Mouse (Mus musculus) WW6 (cell line): Measurements from ENCODE around the gene Spata31d1a.
"Not testable (repeated sequence)": the region's sequence is repeated elsewhere in the genome, so short reads cannot be mapped to it uniquely, and the experiment has no call there.

Source experiments
- DNase-seq: peaks from one replicate; pipeline ENCODE4 v3.0.0-alpha.2; 2013; ENCODE audit warnings: low read depth, low spot score

Spata31d1a gene

GRCm38 (mm10) chr13:59703514-59703913 lies 6.6 kb downstream of the Spata31d1a start:
- no peak for DNase-seq

GRCm38 (mm10) chr13:59700137-59700536 lies 10.0 kb downstream of the Spata31d1a start:
- not testable (repeated sequence) for DNase-seq

- no peak for DNase-seq
Measured at GRCm38 (mm10) chr13:59699131-59699530, 11.0 kb downstream of the Spata31d1a start.

GRCm38 (mm10) chr13:59695781-59696180 lies 14.3 kb downstream of the Spata31d1a start:
- DNase-seq, result no peak

DNA sequence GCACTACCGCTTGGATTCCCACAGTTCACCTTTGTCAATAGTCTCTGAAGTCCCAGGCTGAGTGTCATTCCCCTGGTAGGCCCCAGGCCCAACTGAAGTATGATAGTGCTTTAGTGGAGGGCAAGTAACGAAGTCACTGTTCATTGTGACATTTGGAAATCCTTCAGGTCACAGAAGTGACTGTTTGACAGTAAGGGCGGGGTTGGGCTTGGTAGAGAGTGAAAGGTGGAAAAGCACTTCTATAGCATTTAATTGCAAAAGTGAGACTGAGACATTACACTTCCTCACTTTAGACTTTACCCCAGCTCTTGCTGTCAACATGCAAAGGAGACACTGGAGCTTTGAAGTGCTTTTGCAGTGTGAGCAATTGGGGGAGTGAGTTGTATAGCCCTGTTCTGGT lies 16.1 kb downstream of the Spata31d1a start, which contains the start of gene 4921517D22Rik:
Gene 4921517D22Rik, minus strand, starts transcription at position 101 of the 400 bp plus-strand sequence.
- DNase-seq, result no peak

DNA sequence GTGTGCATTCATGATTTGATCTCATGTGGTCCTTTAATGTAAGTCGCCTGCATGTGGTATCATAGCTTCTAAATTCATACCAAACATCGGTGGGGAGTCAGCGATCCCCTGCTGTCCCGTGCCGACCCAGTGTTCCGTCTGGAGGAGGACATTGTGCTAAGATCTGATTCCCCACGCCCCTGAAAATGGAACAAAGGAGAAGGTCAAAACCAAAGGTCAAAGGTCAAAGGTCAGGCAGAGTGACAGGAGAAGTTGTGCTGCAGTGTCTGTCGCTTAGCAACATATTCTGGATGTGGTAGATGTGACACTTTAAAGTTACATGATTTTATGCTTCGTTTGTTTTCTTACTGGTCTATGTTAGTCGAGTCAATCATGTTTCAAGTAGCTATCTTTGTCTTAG lies 18.7 kb downstream of the Spata31d1a start:
- DNase-seq, result no peak

- DNase-seq, result no peak
Measured at GRCm38 (mm10) chr13:59690576-59690975, 19.6 kb downstream of the Spata31d1a start.

DNA sequence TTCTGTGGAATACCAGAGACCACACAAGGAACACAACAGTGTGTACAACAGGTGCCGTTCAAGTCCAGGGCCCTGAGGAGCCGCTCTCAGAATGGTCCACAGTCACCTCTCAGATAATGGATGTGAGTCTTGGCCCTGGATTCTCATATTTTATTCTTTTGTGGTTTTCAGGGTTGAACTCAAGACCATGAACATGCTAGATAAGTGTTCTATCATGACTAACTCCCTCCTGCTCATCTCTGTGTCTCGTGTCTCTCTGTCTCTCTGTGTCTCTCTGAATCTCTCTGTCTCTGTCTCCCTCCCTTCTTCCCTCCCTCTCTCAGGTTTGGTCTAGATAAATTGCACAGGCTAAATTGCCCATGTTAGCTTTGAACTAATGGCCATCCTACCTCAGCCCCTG lies 20.3 kb downstream of the Spata31d1a start:
- DNase-seq, result no peak

GRCm38 (mm10) chr13:59689313-59689712 lies 20.8 kb downstream of the Spata31d1a start:
- DNase-seq, result no peak

DNA sequence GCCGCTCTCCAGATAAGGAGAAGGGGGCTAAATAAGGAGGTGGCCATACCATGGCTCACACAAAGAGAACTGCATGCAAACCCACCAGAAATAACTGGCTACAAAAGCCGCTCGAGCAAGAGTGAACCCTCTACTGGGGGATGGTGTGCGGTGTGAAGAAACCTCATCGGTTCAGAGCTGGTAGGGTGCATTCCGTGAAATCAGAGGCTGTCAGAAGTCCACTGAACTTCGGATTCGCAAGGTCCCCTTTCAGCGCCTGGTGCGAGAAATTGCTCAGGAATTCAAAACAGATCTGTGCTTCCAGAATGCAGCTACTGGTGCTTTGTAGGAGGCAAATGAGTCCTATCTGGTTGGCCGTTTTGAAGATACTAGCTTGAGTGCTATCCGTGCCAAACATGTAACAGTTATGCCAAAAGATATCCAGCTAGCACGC lies 21.8 kb downstream of the Spata31d1a start:
- DNase-seq, result no peak

GRCm38 (mm10) chr13:59685236-59685635 lies 24.9 kb downstream of the Spata31d1a start:
- no peak for DNase-seq

DNA sequence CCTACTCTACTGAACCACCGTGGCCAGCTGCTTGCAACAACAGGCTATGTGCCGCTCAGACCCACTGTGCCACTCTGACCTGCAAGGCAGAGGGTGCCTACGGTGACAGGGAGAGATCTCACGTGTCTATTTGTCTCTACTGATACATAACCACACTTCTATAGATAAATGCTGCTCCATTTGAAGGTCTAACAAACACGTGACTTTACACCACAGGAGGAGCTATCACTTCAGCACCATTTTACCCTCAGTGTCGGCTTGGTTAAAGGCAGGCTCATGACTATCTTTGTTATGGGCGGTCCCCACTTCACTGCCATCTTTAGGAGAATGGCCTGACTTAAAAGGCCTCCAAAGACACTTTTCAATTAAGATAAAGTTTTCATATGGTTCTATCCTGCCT lies 27.5 kb downstream of the Spata31d1a start:
- no peak for DNase-seq

GRCm38 (mm10) chr13:59679908-59680307 lies 30.2 kb downstream of the Spata31d1a start:
- no peak for DNase-seq

GRCm38 (mm10) chr13:59679306-59679705 lies 30.8 kb downstream of the Spata31d1a start:
- DNase-seq, result no peak

- DNase-seq, result no peak
Measured at GRCm38 (mm10) chr13:59676316-59677229, 33.6 kb downstream of the Spata31d1a start.

GRCm38 (mm10) chr13:59675151-59676011 lies 34.7 kb downstream of the Spata31d1a start, which contains the start of gene Golm1:
TSS of gene Golm1 (minus strand) at chr13:59675811.
- no peak for DNase-seq

- no peak for DNase-seq
Measured at GRCm38 (mm10) chr13:59674761-59675150, 35.4 kb downstream of the Spata31d1a start.

DNA sequence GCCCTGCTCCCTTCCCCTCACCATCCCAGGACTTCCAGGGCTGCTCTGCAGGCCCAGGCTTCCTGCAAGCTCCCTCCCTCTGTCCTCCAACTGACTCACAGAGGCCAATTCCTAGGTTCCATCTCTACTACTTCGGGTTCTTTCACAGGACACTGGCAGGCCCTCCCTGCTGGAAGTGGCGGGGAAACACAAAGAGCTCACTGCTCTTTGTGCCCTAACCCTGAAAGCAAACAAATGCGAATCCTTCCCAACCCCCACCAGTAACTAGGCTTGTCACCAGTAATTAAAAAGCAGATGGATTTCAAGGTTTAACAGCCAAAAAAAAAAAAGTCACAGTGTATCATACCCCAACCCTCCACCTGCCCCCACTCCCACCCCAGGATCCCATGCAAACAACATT lies 35.9 kb downstream of the Spata31d1a start:
- no peak for DNase-seq

DNA sequence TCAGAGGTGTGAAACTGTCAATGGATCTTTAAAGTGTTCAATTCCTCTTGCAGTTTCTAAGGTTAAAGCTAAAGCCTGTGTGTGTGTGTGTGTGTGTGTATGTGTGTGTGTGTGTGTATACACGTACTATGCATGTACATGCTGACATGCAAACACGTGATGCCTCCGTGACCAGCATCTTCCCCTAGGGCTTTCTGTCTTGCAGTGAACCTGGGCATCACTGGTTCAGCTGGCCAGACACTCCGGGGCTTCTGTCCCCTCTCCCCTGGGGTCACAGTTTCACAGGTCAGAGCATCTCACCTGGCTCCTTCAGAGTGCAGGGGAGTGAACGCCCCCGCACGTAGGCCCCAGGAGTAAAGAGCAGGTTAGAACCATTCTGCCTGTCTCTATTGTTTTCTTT lies 36.5 kb downstream of the Spata31d1a start:
- DNase-seq, result no peak

- no peak for DNase-seq
Measured at GRCm38 (mm10) chr13:59672248-59672647, 37.9 kb downstream of the Spata31d1a start.

DNA sequence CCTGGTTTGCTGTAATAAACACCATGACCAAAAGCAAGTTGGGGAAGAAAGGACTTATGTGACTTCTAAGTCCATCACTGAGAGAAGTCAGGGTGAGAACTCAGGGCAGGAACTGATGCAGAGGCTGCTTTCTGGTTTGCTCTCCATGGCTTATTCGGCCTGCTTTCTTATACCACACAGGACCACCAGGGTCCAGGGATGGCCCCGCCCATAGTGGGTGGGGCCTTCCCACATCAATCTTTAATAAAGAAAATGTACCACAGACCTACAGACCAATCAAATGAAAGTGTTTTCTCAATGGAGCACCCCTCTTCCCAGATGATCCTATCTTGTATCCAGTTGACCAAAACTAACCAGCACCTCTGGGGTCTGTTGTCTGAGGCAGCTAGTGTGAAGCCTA lies 38.6 kb downstream of the Spata31d1a start:
- no peak for DNase-seq

DNA sequence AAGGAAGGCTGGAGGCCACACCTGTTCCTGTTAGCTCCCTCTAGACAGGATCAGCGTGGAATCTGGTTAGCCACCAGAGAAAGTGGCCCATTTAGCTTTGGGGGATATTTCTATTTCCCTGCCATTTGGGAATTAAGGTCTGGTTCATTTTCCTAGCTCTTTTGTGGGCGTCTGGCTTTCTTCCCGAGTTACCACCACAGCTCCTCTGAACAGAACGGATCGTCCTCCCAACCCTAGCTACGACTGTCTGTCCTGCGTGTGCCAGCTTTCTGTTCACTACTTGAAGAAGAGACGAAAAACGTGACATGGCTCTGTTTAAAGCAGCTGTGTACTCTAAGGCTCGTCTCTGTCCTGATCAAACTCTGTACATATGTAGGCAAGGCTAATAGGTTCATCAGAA lies 40.2 kb downstream of the Spata31d1a start:
- no peak for DNase-seq
